Mouse (Mus musculus): ENCODE results near the gene Plekhb2.
A peak's percentile ranks its signal among the peaks of the same experiment; 100 is the strongest.

Gene Plekhb2

DNA sequence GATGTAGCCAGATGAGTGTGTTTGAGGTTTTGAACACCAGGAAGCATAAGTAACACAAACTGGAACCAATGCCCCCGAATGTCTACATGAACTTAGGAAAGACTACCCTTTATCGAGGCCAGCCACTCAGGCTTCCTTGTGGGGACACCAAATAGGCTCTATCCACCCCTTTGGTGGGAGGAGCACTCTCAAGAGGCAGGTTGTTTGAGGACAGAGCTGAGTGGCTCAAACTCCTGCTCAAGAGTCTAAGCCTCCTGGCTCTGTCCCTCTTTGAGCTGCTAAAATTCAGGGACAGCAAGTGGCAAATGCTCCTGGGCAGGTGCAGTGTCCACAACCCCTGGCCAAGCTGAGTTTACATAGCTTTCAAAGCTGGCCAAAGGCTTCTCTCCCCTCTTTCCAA, 14.9 kb upstream of the Plekhb2 start:
- no peak for DNase-seq

DNA sequence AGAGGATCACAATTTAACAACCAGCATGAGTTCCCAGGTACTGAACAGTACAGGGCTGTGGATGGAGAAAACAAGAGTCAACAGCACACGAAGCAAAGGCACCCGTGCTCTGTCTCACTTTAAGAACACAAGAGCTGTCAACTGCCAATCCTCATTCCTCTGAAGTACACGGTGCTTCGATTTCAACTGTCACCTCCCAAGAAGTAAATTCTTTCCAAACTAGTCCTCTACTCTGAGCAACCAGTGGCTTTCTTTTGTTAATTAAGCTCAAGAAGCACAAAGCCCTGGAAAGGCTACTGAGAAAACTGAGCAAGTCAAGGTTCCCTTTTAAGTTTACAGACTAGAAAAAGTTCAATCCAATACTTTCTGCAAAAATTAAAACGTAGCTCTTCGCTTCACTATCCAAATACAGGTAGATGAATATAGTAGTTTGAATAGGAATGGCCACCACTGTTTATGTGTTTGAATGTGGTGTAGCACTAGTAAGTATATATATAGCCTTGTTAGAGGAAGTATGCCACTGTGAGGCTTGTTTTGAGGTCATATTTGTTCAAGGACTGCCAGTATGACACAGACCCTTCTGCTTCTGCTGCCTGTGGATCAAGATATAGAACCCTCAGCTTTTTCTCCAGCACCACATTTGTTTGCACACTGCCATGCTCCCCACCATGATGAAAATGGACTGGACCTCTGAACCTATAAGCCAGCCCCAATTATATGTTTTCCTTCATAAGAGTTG, 11.7 kb upstream of the Plekhb2 start:
- DNase-seq = no peak

DNA sequence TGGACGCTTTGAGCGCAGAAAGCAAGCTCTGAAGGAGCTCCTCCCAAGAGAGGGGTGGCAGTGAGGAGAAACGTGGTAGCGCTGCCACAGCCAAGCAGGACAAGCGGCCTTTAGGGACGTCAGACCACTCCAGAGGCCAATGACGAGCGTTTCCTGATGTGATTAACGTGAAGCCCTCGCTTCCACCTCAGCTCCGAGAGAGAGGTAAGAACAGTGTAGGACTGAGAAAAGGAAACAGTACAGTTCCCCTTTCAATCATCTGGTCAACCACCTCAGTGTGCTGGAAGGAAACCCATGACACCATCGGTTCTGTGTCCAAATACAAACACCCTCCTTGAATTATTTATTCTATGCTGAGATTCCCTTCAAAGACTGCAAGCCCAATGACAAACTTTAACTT, 10.5 kb upstream of the Plekhb2 start:
- no peak for DNase-seq

DNA sequence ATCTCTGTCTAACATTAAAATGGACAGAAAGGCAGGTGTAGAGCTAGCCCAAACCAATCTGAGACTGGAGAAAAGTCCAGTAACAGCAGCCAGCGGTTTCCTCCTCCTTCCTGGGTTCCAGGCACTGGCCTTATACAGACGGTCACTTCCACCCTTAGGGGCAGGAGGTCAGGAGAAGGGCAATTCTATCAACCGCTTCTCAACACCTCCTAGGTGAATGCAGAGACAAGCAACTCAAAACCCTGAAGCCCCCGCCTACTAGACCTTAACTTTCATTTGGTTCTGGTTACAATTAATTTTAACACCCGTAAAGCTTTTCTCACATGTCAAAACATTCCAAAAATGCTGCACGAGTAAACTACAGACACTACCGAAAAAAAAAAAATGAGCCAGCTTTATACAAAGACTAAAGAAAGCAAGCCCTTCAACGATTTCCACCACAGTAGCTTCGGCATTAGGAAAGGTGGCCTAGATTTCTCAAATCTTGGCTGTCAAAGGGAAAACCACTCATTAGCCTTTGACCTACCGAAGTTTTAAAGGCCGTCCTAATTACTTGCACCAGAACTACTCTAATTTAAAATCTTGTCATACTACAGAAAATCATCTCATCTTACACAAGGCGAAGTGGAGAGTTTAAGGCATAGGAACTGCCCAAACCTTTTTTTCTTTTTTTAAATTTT, 7.9 kb upstream of the Plekhb2 start:
- DNase-seq = no peak

DNA sequence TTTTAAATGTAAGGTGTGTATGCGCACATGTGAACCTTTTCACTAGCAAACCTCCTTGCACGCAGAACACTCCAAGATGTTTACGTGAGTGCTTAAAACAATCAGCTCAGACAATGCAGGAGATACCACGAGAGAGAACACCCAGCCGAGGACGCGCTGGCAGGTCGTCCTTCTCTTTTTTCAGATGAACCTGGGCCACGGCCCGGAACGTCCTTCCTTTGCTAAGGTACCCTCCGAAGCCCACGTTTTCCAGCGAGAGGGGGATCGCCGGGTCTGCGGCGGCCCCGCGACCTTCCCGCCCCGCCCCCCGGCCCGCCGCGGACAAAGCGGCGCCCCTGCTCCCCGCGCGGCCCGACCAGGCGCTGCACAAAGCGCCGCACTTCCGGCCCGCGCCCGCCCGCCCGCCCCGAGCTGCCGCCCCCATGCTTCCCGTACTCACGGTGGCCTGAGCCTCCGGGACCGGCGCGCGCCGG, 7.4 kb upstream of the Plekhb2 start:
- peak; percentile 69 for DNase-seq

DNA sequence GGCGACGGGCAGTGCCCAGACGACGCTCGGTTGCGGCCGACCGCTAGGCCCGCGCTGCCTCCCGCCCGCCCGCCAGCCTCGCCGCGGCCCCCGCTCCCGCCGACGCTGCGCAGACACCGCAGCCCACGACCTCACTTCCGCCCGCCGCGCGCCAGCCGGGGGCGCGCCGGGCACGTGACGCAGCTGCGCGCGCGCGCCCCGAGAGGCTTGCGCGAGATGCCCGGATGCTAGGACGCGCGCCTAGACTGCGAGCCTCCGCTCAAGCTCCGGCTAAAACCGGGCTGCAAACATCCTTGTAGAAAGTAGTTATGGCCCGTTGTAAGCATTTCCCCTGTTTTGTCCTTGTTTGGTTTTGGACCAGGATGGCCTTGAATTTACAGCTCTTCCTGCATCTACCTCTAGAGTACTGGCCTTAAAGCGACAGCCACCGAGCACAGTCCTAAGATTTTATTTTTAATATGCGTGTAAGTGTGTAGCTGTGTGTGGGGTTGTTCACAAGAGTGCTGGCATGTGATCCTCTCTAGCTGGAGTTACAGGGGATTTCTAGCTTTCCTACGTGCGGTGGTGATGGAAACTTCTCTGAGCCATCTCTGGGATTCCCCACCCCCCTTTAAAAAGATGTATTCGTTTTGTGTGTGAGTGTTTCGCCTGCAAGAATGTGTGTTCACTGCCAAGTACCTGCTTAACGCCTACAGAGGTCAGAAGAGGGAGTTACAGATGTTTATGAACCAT, 6.7 kb upstream of the Plekhb2 start, which contains the start of gene Fam168b:
Gene Fam168b, minus strand, starts transcription at position 179 of the 732 bp plus-strand sequence.
- peak; percentile 91 for DNase-seq

DNA sequence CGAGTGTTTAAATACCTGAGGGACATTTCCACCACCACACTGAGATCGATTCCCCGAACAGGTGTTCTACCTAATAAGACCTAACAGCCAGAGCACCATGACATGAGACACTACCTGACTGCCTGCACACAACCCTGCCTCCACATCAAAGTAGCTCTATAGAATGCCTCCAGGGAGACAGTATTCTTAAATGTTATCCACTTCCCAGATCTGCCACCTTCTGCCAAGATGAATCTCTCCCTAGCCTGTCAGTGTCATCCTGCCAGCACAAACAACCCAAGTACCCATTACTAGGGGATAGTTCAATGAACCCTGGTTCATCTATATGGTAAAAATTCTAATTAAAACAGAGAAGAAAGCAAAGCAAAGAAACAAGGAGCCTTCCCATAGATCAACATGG, 2.7 kb upstream of the Plekhb2 start:
- no peak for DNase-seq

DNA sequence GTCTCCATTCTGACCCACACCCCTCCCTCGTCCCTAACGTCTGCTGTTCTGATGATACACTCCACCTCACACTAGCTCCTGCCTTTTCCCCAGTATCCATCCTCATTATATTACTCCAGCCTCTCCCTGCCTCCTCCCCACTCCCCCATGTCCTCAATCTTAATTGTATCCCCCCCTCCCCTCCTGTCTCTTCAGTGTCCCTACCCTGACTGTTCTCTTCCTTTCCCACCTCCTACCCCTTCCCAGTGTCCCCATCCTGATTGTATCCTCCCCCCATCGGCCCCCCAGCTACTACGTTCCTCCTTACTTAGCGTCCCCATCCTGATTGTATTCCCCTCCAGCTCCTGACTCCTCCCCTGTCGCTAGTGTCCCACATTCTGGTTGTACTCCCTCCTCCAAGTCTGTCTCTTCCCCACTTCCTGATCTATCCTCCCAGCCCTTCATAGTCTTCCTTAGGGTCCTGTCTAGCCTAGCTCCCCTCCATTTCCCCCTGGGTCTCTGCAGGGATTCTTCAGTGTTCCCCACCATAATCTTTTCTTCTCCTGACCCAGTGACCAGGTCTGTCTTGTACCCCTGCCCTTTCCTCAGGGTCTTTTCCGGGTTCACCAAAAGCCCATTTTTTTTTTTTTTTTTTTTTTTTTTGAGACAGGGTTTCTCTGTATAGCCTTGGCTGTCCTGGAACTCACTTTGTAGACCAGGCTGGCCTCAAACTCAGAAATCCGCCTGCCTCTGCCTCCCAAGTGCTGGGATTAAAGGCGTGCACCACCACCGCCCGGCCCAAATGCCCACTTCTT, 764 bp downstream of the Plekhb2 start:
- DNase-seq = peak; percentile 57

DNA sequence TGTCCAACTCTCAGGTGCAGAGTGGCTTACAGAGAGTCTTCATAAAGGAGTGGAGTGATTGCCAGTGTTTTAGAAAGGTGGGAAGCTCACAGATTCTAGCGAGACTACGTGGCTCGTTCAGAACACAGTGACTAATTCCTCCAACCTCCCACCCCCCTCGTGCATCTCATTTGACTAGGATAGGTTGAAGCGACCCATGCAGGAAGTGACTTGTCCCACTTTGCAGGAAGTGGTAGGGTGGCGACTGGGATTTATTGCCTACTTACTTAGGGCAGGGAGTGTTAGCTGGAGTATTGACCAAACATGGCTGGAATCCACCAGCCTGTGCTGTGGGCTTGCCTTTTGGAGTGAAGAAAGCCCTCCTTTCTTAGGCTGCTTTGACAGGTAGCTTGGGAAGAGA, 1.8 kb downstream of the Plekhb2 start:
- DNase-seq = no peak

DNA sequence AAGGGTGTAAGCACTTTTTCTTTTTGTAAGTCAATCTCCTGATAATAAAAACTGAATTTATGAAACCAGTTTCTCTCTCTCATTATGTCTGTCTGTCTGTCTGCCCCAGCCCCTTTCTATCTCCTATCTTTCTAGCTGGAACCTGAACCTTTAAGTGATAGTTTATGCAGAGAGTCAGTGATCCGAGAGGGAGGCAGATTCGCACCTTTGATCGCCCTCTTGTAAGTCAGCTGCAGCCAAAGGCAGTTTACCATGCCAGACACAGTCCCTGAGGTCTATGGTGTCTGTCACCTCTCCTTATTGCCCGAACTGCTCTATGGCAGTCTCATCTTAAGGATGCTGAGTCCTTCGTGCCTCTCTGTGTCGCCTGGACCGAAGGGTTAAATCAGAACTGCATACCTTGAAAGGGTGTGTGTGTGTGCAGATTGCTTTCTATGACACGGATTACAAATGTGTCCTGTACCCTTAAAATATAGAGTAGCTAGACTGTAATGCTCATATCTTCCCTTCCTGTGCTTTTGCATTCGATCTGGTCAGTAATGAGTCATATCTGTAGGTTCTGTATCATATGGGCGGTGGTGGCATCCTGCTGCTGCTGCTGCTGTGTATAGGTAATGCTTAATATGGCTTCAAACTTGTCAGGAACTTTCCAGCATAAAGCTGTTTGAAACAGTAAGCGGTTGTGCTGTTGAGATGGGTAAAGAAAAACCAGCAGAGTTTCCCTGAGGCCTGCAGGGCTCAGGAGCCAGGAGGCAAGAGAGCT, 2.5 kb downstream of the Plekhb2 start:
- no peak for DNase-seq

DNA sequence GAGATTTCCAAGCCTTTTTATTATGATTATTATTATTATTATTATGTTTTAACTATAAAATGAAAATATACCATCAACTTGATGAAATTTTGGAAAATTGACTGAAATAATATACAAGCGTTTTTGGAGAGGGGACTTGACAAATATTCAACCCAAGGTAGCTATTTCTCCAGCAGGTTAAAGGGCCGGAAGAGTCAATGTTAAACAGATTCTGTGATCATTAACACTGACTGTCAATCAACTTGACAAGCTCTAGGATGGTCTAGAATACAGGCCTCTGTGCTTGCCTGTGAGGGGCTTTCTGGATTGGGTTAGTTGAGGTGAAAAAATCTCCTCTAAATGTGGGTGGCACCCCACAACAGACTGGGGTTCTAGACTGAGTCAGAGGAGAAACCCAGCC, 4.0 kb downstream of the Plekhb2 start:
- DNase-seq = no peak

DNA sequence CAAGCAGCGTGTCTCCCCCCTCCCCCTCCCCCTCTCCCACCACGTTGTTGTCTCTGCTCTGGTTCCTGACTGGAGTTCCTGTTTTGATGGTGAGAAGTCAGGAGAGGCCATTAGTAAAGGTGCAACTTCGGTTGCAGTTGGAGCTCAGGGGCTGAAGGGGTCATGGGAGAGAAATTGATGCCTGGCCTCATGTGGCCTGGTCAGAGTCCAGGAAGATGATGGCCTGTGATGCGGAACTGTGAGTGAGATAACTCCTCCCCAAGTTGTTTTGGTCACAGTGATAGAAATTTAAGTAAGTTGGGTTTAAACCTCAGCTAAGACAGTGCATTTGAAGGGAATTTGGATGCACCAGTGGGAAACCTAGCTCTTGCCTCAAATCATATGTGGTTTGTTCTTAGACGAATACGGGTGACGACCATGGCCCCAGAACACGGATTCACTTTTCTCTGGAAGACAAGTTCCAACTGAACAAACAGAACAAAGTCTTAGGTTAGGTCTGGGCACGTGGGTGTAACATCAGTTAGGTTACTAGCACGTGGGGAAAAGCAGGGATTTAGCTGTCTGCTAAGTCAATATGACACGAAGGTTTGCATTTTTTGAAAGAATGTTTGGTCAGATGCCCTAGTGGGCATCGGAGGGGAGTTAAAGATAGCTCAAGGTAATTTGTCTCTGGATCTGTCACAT, 5.4 kb downstream of the Plekhb2 start:
- no peak for DNase-seq

DNA sequence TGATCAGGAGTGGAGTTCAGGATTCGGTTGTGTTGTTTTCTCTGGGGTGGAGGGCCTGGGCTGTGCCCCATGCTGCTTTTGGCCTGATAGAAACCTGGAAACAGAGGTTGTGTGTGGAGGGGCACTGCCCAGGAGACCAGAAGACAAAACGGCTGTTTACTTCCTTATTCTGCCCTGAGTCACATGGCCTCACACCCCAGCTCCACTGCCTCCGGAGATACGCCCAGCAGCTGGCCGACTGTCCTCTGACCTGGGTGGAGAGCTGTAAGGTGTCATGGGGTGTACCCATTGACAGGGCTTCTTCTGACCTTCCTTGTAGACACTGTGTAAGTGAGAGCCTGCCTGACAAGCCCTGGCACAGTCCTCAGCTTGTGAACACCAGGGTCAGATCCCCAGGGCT, 8.9 kb downstream of the Plekhb2 start:
- no peak for DNase-seq

DNA sequence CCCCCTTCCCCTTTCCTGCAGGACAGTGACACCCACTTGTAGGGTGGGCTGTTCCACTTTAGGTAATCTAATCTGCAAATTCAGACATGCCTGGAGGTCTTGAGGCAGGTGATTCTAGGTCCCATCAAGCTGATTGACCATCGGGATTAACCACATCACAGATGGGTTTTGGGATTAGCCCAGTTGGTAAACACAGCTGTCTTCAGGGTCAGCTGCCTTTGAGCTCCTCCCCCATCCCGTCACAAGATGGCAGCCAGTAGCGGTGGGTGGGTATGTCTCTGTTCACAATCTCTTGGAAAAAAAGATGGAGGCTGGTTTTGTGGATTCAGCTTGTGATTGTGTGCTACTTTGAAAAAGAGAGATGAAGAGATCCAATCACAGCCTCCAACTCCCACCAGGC, 10.0 kb downstream of the Plekhb2 start:
- no peak for DNase-seq

DNA sequence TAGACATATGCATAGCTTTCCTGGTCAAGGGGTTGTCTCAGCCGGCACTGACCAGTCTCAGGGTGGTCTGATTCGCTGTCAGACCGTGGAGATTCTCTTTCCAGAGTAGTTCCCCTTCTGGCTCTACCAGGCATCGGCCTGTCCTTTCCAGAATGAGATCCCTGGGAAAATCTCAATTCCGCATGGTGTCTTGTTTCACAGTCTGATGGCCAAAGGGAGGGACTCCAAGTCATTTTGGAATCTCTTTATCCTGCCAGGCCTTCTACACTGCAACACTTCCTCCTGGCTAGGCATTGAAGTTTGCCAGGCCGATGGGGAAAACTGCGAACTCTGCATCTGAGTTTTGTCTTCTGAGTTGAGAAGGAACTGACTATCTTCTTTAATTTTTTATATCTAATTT, 10.4 kb downstream of the Plekhb2 start:
- DNase-seq = no peak

DNA sequence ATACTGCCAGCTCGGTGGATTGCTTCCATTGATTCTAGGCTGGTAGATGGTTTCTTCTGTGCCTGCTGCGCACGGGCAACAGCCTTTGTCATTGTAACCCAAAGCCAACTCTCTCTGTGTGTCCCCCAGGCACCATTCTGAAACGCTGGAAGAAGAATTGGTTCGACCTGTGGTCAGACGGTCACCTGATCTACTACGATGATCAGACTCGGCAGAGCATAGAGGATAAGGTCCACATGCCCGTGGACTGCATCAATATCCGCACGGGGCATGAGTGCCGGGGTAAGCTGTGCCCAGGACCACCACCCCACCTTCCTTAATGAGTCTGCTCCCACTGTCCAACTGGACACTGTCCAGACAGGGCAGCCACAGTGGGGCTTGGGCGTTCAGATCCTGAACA, 13.1 kb downstream of the Plekhb2 start:
- DNase-seq = no peak

DNA sequence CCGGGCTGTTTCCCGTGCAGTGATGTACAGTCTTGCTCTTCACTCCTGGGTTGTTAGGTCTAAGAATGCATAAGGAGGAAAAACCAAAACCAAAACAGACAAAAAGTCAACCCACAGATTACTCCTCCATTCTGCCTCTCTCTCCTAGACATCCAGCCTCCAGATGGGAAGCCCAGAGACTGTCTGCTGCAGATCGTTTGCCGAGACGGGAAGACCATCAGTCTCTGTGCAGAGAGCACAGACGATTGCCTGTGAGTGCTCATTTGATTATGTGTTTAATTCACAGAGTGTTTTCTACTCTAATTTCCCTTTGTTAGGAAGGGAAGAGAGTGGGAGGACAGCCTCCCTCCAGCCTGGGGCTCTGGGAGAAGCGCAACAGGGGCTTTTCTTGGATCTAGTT, 13.5 kb downstream of the Plekhb2 start:
- DNase-seq = no peak

DNA sequence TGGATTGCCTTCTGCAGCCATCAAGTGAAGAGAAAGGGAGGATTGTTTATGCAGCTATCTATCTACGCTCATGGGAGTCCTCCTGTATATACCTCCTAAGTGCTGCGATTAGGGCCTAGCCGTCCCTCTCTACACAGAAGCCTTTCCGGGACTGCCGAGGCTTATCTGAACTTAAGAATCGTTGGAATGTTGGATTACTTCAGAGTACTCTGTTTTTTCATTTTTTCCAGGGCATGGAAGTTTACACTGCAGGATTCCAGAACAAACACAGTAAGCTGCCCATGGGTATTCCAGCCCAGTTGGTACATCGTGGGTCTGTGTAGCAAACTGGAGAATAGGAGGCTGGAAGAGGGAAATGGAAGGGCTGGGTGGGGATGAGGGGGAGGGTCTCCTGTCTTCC, 14.5 kb downstream of the Plekhb2 start:
- no peak for DNase-seq

DNA sequence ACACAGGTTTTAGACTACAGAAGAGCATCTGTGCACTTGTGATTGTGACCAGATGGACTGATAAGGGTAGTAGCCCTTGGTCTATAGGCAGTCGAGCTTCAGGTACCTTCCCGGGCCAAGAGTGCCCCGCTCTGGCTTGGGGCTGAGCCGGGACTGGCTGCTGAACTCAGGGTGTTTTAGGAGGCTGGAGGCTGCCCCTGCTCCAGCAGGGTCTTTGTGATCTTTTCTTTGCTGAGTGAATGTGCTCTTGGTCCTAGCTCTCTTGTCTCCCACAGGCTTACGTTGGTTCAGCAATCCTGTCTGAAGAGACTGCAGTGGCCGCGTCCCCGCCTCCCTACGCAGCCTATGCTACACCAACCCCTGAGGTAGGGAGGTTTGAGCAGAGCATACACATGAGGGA, 16.1 kb downstream of the Plekhb2 start:
- no peak for DNase-seq

DNA sequence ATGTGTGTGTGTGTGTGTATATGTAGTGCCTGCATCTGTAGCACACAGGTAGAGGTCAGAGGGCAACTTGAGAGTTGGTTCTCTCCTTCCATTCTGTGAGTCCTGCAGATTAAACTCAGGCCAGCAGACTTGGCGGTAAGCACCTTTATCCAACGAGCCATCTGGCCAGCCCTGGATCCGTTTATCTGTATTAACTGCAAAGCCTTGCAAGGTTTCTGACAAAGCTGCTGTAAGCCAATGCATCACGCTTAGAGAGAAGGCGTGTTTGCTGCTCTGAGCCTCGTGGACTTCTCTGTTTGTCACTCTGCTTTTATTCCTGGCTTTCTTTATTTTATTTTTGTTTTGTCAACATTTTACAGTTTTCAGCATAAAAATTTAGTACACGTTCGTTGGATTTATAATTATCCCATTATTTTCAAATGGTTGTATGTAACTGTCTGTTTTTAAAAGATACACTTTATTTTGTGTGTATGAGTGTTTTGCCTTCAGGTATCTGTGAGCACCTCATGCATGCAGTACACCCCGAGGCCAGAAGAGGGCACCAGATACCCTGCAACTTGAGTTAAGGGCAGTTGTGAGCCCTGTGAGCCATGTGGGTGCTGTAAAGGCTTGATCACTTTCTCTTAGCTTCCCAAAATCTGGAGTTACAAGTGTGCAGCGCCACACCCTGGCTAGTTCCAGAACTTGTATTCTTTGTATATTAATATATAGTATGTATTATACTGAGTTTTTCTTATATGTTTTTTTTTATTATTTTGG, 17.2 kb downstream of the Plekhb2 start:
- peak; percentile 84 for DNase-seq

DNA sequence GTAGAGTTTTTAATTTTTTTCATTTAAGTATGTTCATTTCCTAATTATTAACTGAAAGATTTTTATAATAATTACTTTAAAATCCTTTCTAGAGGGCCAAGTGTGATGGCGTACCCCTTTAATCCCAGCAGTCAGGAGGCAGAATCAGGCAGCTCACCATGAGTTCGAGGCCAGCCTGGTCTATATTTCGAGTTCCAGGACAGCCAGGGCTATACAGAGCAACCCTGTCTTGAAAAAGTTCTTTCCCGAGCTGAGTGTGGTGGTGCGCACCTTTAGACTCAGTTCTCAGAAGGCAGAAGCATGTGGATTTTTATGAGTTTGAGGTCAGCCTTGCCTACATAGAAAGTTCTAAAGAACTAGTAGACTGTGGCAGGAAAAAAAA, 17.8 kb downstream of the Plekhb2 start:
- no peak for DNase-seq
